Mouse (Mus musculus) megakaryocyte progenitor cell, adult 5-6 weeks (primary cell): Measurements from ENCODE around the gene Ccnh. TPM values are rescaled to one million over a fixed set of nuclear protein-coding genes. Genes with fewer than 3 reads are reported as not detected.
"Not testable (repeated sequence)": the region's sequence is repeated elsewhere in the genome, so short reads cannot be mapped to it uniquely, and the experiment has no call there.

ENCODE experiments used
- ATAC-seq: replicated peaks from 2 replicates; pipeline ENCODE4 v1.8.0; 2016; ENCODE audit warnings: mild to moderate bottlenecking, moderate TSS enrichment, inconsistent platforms; ENCODE audit not compliant: poor library complexity
- total RNA-seq, 2 experiments: library from RNA; stranded (forward) in 1 of 2; stranded (reverse) in 1 of 2; fragments of 157-497, 149-512 nt in 1 of 2; fragments of 200-1000 nt in 1 of 2; gene quantifications; 2 replicates each; pipeline versions ENCODE4 v1.2.3 to v1.2.4; 2015 to 2017

Gene Ccnh
- total RNA-seq (2015) (96.0 and 97.2 TPM in 2 replicates), total RNA-seq (2017) (74.7 and 86.6 TPM in 2 replicates)

- ATAC-seq, result peak; percentile 94
Observed at GRCm38 (mm10) chr13:85188903-85189643, at the start of gene Ccnh. Ccnh (plus strand) TSS chr13:85189408.

- not testable (repeated sequence) for ATAC-seq
Observed at GRCm38 (mm10) chr13:85143361-85143760, 45.8 kb upstream of the Ccnh start.

GRCm38 (mm10) chr13:85146471-85146870, 42.7 kb upstream of the Ccnh start:
- no peak for ATAC-seq

- no peak for ATAC-seq
Observed at GRCm38 (mm10) chr13:85154746-85155145, 34.5 kb upstream of the Ccnh start.

- ATAC-seq, result 0 out of 2 replicates have a peak, but pooled peaks have one; percentile 46
Observed at GRCm38 (mm10) chr13:85159971-85160370, 29.2 kb upstream of the Ccnh start.

GRCm38 (mm10) chr13:85164512-85165124, 24.6 kb upstream of the Ccnh start:
- ATAC-seq, result peak; percentile 65

GRCm38 (mm10) chr13:85189644-85190121, 475 bp downstream of the Ccnh start:
- ATAC-seq, result peak; percentile 63

GRCm38 (mm10) chr13:85191253-85191652, 2.0 kb downstream of the Ccnh start:
- ATAC-seq, result no peak

GRCm38 (mm10) chr13:85207493-85207892, 18.3 kb downstream of the Ccnh start:
- peak; percentile 89 for ATAC-seq

GRCm38 (mm10) chr13:85208656-85209055, 19.4 kb downstream of the Ccnh start:
- ATAC-seq, result no peak

GRCm38 (mm10) chr13:85210353-85210752, 21.1 kb downstream of the Ccnh start:
- no peak for ATAC-seq

- ATAC-seq, result no peak
Observed at GRCm38 (mm10) chr13:85218656-85219055, 29.4 kb downstream of the Ccnh start.

- ATAC-seq, result no peak
Observed at GRCm38 (mm10) chr13:85238760-85239159, 49.6 kb downstream of the Ccnh start.

Other genes with a start within 250 kb of the Ccnh start
- 79.0 and 82.7 TPM in 2 replicates for gene Rasa1, start 99.7 kb downstream of the Ccnh start, total RNA-seq (2015)
- 51.4 and 57.1 TPM in 2 replicates for gene Rasa1, start 99.7 kb downstream of the Ccnh start, total RNA-seq (2017)